Mouse (Mus musculus): ENCODE results near the gene Tns4.

DNA sequence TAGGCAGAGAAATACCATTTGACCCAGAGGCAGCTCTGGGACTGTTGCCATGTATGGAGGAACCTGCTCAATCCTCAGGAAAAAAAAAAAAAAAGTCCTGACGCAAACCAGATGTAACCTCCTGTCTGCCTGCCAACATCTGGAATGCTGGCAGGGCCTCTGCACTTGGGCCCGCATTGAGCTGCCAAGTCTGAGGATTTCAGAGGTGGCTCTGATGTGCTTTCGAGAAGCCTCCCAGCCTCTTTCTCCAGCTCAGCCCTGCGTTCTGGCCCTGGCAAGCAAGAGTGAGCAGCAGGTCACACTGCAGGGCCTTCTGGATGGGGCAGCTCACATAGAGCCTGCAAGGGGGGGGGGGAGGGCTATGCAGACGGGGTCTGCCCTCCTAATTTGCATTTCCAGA, 42.0 kb downstream of the Tns4 start:
- TF ChIP-seq CTCF (IDR thresholded peaks at IDR 0.05; ENCODE audit: extremely low read depth, insufficient read depth, low read length): no peak
- TF ChIP-seq POLR2A (IDR thresholded peaks at IDR 0.05; ENCODE audit: extremely low read depth, insufficient read depth, low read length): no peak
